Mouse (Mus musculus) MEL (cell line): ENCODE results near the gene Nexmif. TPM values are rescaled to one million over a fixed set of nuclear protein-coding genes. Genes with fewer than 3 reads are reported as not detected.

Experiments used
- DNase-seq: peaks from one replicate; pipeline ENCODE4 v3.0.0; 2011; ENCODE audit warnings: low read depth, low spot score
- H3K27ac ChIP-seq: 2 replicates; pipeline ENCODE4 v1.5.1; 2012; ENCODE audit warnings: low read depth, mild to moderate bottlenecking, control low read depth, low read length, moderate library complexity; ENCODE audit not compliant: control insufficient read depth
- H3K27me3 ChIP-seq, 2 experiments: fragments of 150-350 bp in 1 of 2; sonication (generic) in 1 of 2; 2 replicates each; pipeline ENCODE4 v1.6.1; 2012; ENCODE audit warnings: low read length in 2 of 2, mild to moderate bottlenecking in 2 of 2, improper control_type of control experiment in 1 of 2, moderate library complexity in 1 of 2; ENCODE audit not compliant: insufficient read depth in 2 of 2, control insufficient read depth in 1 of 2
- H3K36me3 ChIP-seq, 2 experiments: 2 replicates each; pipeline ENCODE4 v1.6.1; 2012 to 2014; ENCODE audit warnings: low read length in 2 of 2, improper control_type of control experiment in 1 of 2, inconsistent platforms in 1 of 2, mild to moderate bottlenecking in 1 of 2; ENCODE audit not compliant: insufficient read depth in 2 of 2, control insufficient read depth in 1 of 2
- H3K4me1 ChIP-seq, 2 experiments: fragments of 150-350 bp in 1 of 2; sonication (generic) in 1 of 2; 2 replicates each; pipeline ENCODE4 v1.6.1; 2012; ENCODE audit warnings: low read length in 2 of 2, improper control_type of control experiment in 1 of 2, mild to moderate bottlenecking in 1 of 2; ENCODE audit not compliant: insufficient read depth in 2 of 2, control insufficient read depth in 1 of 2
- H3K4me3 ChIP-seq, 2 experiments: fragments of 150-350 bp in 1 of 2; sonication (generic) in 1 of 2; 2 replicates each; pipeline ENCODE4 v1.5.1; 2012; ENCODE audit warnings: low read depth in 2 of 2, low read length in 2 of 2, mild to moderate bottlenecking in 2 of 2, moderate library complexity in 2 of 2, control low read depth in 1 of 2, improper control_type of control experiment in 1 of 2; ENCODE audit not compliant: control insufficient read depth in 1 of 2, insufficient read depth in 1 of 2
- H3K79me2 ChIP-seq: 2 replicates; pipeline ENCODE4 v1.6.1; 2012; ENCODE audit warnings: mild to moderate bottlenecking, low read length, moderate library complexity; ENCODE audit not compliant: control insufficient read depth, poor library complexity, insufficient read depth
- H3K9ac ChIP-seq: 2 replicates; pipeline ENCODE4 v1.6.1; 2012; ENCODE audit warnings: low read depth, mild to moderate bottlenecking, control low read depth, low read length, moderate library complexity; ENCODE audit not compliant: control insufficient read depth, poor library complexity, severe bottlenecking
- H3K9me3 ChIP-seq: fragments of 150-350 bp; sonication (generic); replicated peaks from 2 replicates; pipeline ENCODE4 v1.6.1; 2012; ENCODE audit warnings: mild to moderate bottlenecking, low read length, improper control_type of control experiment, moderate library complexity; ENCODE audit not compliant: insufficient read depth
- BHLHE40 ChIP-seq: IDR thresholded peaks from 2 replicates; pipeline ENCODE4 v1.6.1; 2012; ENCODE audit warnings: low read depth, mild to moderate bottlenecking, inconsistent platforms, low read length, improper control_type of control experiment, borderline replicate concordance
- CHD1 ChIP-seq: IDR thresholded peaks from 2 replicates; pipeline ENCODE4 v1.6.1; 2012; ENCODE audit warnings: low read depth, mild to moderate bottlenecking, inconsistent platforms, low read length, improper control_type of control experiment
- E2F4 ChIP-seq: IDR thresholded peaks from 2 replicates; pipeline ENCODE4 v1.6.1; 2011; ENCODE audit warnings: low read depth, low read length, improper control_type of control experiment, borderline replicate concordance
- ELF1 ChIP-seq: IDR thresholded peaks from 2 replicates; pipeline ENCODE4 v1.6.1; 2014; ENCODE audit warnings: low read depth, mild to moderate bottlenecking, inconsistent platforms, low read length, improper control_type of control experiment, moderate library complexity
- EP300 ChIP-seq, 2 experiments: IDR thresholded peaks; 2 replicates each; pipeline ENCODE4 v1.6.1; 2011; ENCODE audit warnings: improper control_type of control experiment in 2 of 2, low read length in 2 of 2, low read depth in 1 of 2, mild to moderate bottlenecking in 1 of 2
- GABPA ChIP-seq: IDR thresholded peaks from 2 replicates; pipeline ENCODE4 v1.6.1; 2012; ENCODE audit warnings: low read depth, mild to moderate bottlenecking, inconsistent platforms, low read length, improper control_type of control experiment, moderate library complexity
- KAT2A ChIP-seq: conservative IDR thresholded peaks from 2 replicates; pipeline ENCODE4 v1.6.1; 2012; ENCODE audit warnings: low read depth, low read length, improper control_type of control experiment, inconsistent platforms
- MAZ ChIP-seq: IDR thresholded peaks from 2 replicates; pipeline ENCODE4 v1.6.1; 2012; ENCODE audit warnings: low read depth, mild to moderate bottlenecking, inconsistent platforms, low read length, improper control_type of control experiment
- MEF2A ChIP-seq: IDR thresholded peaks from 2 replicates; pipeline ENCODE4 v1.6.1; 2014; ENCODE audit warnings: low read depth, mild to moderate bottlenecking, inconsistent platforms, low read length, improper control_type of control experiment; ENCODE audit not compliant: poor library complexity, insufficient replicate concordance, severe bottlenecking; ENCODE audit errors: extremely low read depth
- MXI1 ChIP-seq: IDR thresholded peaks from 2 replicates; pipeline ENCODE4 v1.6.1; 2011; ENCODE audit warnings: mild to moderate bottlenecking, low read depth, low read length, improper control_type of control experiment
- MYB ChIP-seq: IDR thresholded peaks from 2 replicates; pipeline ENCODE4 v1.6.1; 2011; ENCODE audit warnings: mild to moderate bottlenecking, low read depth, low read length, improper control_type of control experiment
- MYC ChIP-seq: IDR thresholded peaks from 2 replicates; pipeline ENCODE4 v1.6.1; 2011; ENCODE audit warnings: low read depth, mild to moderate bottlenecking, low read length, improper control_type of control experiment, moderate library complexity
- NRF1 ChIP-seq: IDR thresholded peaks from 2 replicates; pipeline ENCODE4 v1.6.1; 2014; ENCODE audit warnings: low read depth, mild to moderate bottlenecking, inconsistent platforms, low read length, improper control_type of control experiment, moderate library complexity; ENCODE audit not compliant: poor library complexity, insufficient read depth, severe bottlenecking
- POLR2AphosphoS2 ChIP-seq: IDR thresholded peaks from 2 replicates; pipeline ENCODE4 v1.6.1; 2011; ENCODE audit warnings: low read length, improper control_type of control experiment
- POLR2AphosphoS5 ChIP-seq: IDR thresholded peaks from 2 replicates; pipeline ENCODE4 v1.6.1; 2012; ENCODE audit warnings: low read depth, borderline replicate concordance, mild to moderate bottlenecking, inconsistent platforms, low read length, moderate library complexity, mixed read lengths
- RAD21 ChIP-seq: IDR thresholded peaks from 2 replicates; pipeline ENCODE4 v1.6.1; 2011; ENCODE audit warnings: mild to moderate bottlenecking, low read depth, low read length, improper control_type of control experiment
- RCOR1 ChIP-seq: IDR thresholded peaks from 2 replicates; pipeline ENCODE4 v1.6.1; 2012; ENCODE audit warnings: low read depth, mild to moderate bottlenecking, inconsistent platforms, low read length, improper control_type of control experiment
- SMC3 ChIP-seq: IDR thresholded peaks from 2 replicates; pipeline ENCODE4 v1.6.1; 2011; ENCODE audit warnings: low read depth, low read length, improper control_type of control experiment
- TBP ChIP-seq: IDR thresholded peaks from 2 replicates; pipeline ENCODE4 v1.8.0; 2011; ENCODE audit warnings: low read depth, low read length, improper control_type of control experiment
- TCF12 ChIP-seq: IDR thresholded peaks from 2 replicates; pipeline ENCODE4 v1.6.1; 2014; ENCODE audit warnings: low read depth, mild to moderate bottlenecking, inconsistent platforms, low read length, improper control_type of control experiment, moderate library complexity
- UBTF ChIP-seq: IDR thresholded peaks from 2 replicates; pipeline ENCODE4 v1.6.1; 2012; ENCODE audit warnings: low read depth, mild to moderate bottlenecking, inconsistent platforms, low read length, improper control_type of control experiment, moderate library complexity, borderline replicate concordance; ENCODE audit not compliant: insufficient read depth
- USF1 ChIP-seq: IDR thresholded peaks from 2 replicates; pipeline ENCODE4 v1.6.1; 2014; ENCODE audit warnings: low read depth, mild to moderate bottlenecking, inconsistent platforms, low read length, improper control_type of control experiment, moderate library complexity
- USF2 ChIP-seq, 2 experiments: IDR thresholded peaks; 2 replicates each; pipeline ENCODE4 v1.6.1; 2011 to 2012; ENCODE audit warnings: improper control_type of control experiment in 2 of 2, low read length in 2 of 2, borderline replicate concordance in 1 of 2, inconsistent platforms in 1 of 2, low read depth in 1 of 2, mild to moderate bottlenecking in 1 of 2; ENCODE audit not compliant: insufficient read depth in 1 of 2
- ZC3H11A ChIP-seq: IDR thresholded peaks from 2 replicates; pipeline ENCODE4 v1.6.1; 2012; ENCODE audit warnings: low read depth, mild to moderate bottlenecking, inconsistent platforms, low read length, improper control_type of control experiment
- ZKSCAN1 ChIP-seq: IDR thresholded peaks from 2 replicates; pipeline ENCODE4 v1.6.1; 2012; ENCODE audit warnings: low read depth, mild to moderate bottlenecking, inconsistent platforms, low read length, improper control_type of control experiment, moderate library complexity
- ZNF384 ChIP-seq: IDR thresholded peaks from 2 replicates; pipeline ENCODE4 v1.6.1; 2012; ENCODE audit warnings: low read depth, mild to moderate bottlenecking, inconsistent platforms, low read length, improper control_type of control experiment
- polyA plus RNA-seq, 2 experiments: library from polyadenylated mRNA; stranded (reverse) in 1 of 2; unstranded in 1 of 2; fragments of >175 nt in 1 of 2; fragments of >200 nt in 1 of 2; gene quantifications; 2 replicates each; pipeline versions ENCODE4 v1.2.1 to v1.2.4; 2012; ENCODE audit warnings: low replicate concordance in 2 of 2, low read depth in 1 of 2; ENCODE audit not compliant: insufficient read length in 2 of 2, insufficient read depth in 1 of 2, missing spikeins in 1 of 2
- total RNA-seq: library from RNA; depleted of rRNA; stranded (reverse); fragments of 300-350 nt; gene quantifications from 2 replicates; pipeline ENCODE4 v1.2.3, GENCODE M21; 2012

The Nexmif gene
- total and polyA plus RNA-seq, 3 experiments: not detected

- TF ChIP-seq USF2 (IDR thresholded peaks at IDR 0.05; ENCODE audit: borderline replicate concordance in 1 of 2, insufficient read depth in 1 of 2, low read depth in 1 of 2, low read length in 2 of 2) (no peak), RCOR1 (no peak), E2F4 (no peak), POLR2AphosphoS2 (no peak), MEF2A (no peak), ZNF384 (no peak), NRF1 (no peak), MAZ (no peak), CHD1 (no peak), BHLHE40 (no peak), TCF12 (no peak), POLR2AphosphoS5 (no peak), MYB (no peak), USF1 (no peak), GABPA (no peak)
- no peaks in the 10 kb centered on the region for H3K79me2 ChIP-seq
- no peak overlapping the region for H3K9ac ChIP-seq
- DNase-seq: no peak
- no peak overlapping the region for H3K27ac ChIP-seq
- no peaks in the 10 kb centered on the region for H3K9me3 ChIP-seq
- no peaks in the 10 kb centered on the region for H3K4me1 ChIP-seq
- no peaks in the 10 kb centered on the region for H3K27me3 ChIP-seq
- no peaks in the 10 kb centered on the region for H3K36me3 ChIP-seq
- no peak overlapping the region for H3K4me3 ChIP-seq
Measured at GRCm38 (mm10) chrX:104201592-104202139, 681 bp upstream of the Nexmif start.

- no peak for DNase-seq
- H3K4me3 ChIP-seq: no peak overlapping the region
Measured at GRCm38 (mm10) chrX:104200388-104200735, 623 bp downstream of the Nexmif start.

More at GRCm38 (mm10) chrX:104200388-104200735, 623 bp downstream of the Nexmif start:
- TF ChIP-seq SMC3: no peak
- TF ChIP-seq KAT2A: no peak
- no peak for TF ChIP-seq POLR2AphosphoS5
- no peak for TF ChIP-seq USF2 (IDR thresholded peaks at IDR 0.05; ENCODE audit: borderline replicate concordance in 1 of 2, insufficient read depth in 1 of 2, low read depth in 1 of 2, low read length in 2 of 2)
- no peak for TF ChIP-seq ZKSCAN1
- TF ChIP-seq MYC: no peak
- no peak for TF ChIP-seq CHD1
- TF ChIP-seq RCOR1: no peak
- TF ChIP-seq POLR2AphosphoS2: no peak
- no peak for TF ChIP-seq MXI1
- no peak for TF ChIP-seq RAD21
- no peak for TF ChIP-seq MYB
- TF ChIP-seq ELF1: no peak
- no peak for TF ChIP-seq TBP
- TF ChIP-seq EP300 (IDR thresholded peaks at IDR 0.05; ENCODE audit: low read depth in 1 of 2, low read length in 2 of 2): no peak
- no peak for TF ChIP-seq MAZ
- no peak for TF ChIP-seq UBTF
- no peak for TF ChIP-seq ZC3H11A
- Histone ChIP-seq H3K27ac (no peak overlapping the region), H3K4me1 (no peaks in the 10 kb centered on the region), H3K79me2 (no peaks in the 10 kb centered on the region), H3K9ac (no peak overlapping the region), H3K36me3 (no peaks in the 10 kb centered on the region), H3K9me3 (no peaks in the 10 kb centered on the region), H3K27me3 (no peaks in the 10 kb centered on the region)
